Mouse (Mus musculus) forebrain, embryonic 10.5 days (tissue): ENCODE data around the gene Mpv17l2. TPM values are rescaled to one million over a fixed set of nuclear protein-coding genes. Genes with fewer than 3 reads are reported as not detected.

Experiments
- DNase-seq: peaks from one replicate; pipeline ENCODE4 v3.0.0-alpha.2; 2017; ENCODE audit warnings: low spot score; ENCODE audit errors: extremely low spot score
- H3K27ac ChIP-seq: fragments of 300-500 bp; sonication (generic); 2 replicates; pipeline ENCODE4 v1.5.1; 2016; ENCODE audit warnings: mild to moderate bottlenecking
- H3K27me3 ChIP-seq: fragments of 300-500 bp; sonication (generic); 2 replicates; pipeline ENCODE4 v1.6.1; 2016; ENCODE audit warnings: mild to moderate bottlenecking; ENCODE audit not compliant: poor library complexity, severe bottlenecking
- H3K36me3 ChIP-seq: fragments of 300-500 bp; sonication (generic); replicated peaks from 2 replicates; pipeline ENCODE4 v1.6.1; 2016; ENCODE audit warnings: mild to moderate bottlenecking, moderate library complexity
- H3K4me1 ChIP-seq: fragments of 300-500 bp; sonication (generic); 2 replicates; pipeline ENCODE4 v1.6.1; 2016
- H3K4me3 ChIP-seq: fragments of 300-500 bp; sonication (generic); 2 replicates; pipeline ENCODE4 v1.5.1; 2016; ENCODE audit warnings: mild to moderate bottlenecking, moderate library complexity
- H3K9me3 ChIP-seq: fragments of 300-500 bp; sonication (generic); 2 replicates; pipeline ENCODE4 v1.6.1; 2016; ENCODE audit warnings: mild to moderate bottlenecking, moderate library complexity
- WGBS: fragments of 180-500 bp; shearing (Covaris S2); methylation state at CpG from one replicate; pipeline ENCODE4 v1.1.7; 2016; 5-methylcytosine and 5-hydroxymethylcytosine counted together
- polyA plus RNA-seq: library from polyadenylated mRNA; unstranded; fragments of >200 nt; fragmentation: Nextera tagmentation; extraction: Ambion mirVana; gene quantifications from 2 replicates; pipeline ENCODE4 v1.2.1, GENCODE M21; 2016

Mpv17l2 gene
- polyA plus RNA-seq, 1 experiment from 2014 or later: 30.8 TPM

DNA sequence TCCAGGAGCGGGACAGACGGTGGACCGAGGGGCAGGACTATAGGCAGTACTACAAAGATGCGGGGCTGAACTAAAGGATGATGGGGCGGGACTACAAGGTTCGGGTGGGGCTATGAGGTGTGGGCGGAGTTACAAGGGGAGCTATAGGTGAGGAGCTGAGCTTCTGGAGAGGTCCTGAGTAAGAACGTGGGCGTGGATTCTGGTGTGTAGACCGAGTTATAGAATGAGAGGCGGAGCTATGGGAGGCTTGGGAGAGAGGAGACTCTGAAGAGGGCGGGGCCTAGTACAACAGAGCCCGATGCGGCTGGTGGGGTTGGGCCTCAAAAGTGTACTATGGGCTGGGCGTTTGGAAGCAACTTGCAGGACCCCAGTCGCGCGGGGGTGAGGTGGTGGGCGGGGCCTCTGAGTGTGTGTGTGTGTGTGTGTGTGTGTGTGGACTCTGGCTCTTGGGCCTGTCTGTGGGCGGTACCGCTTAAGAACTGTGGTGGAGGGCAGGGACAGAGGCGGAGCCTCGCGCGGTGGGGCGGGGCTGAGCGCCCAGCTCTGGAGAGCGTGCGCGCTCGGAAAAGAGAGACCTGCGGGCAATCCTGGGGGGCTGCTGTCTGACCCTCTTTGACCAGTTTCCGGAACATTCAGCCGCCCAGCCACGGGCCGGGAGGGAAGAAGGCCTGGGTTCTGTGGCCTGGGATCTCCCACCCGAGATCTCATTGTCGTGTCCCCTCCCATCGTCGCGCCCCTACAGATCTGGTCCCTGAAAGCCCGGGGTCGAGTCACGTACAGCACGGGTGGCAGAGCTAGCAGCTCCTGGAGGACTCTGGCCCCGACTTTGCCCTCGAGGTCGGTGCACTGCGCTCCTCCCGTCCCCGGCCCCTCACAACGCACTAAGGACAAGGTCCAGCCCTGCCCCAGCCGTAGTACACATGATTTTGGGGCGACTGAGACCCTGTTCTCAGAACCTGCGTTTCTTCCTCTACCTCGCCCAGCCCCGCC lies 36.6 kb upstream of the Mpv17l2 start:
- Histone ChIP-seq H3K36me3 (no peaks in the 10 kb centered on the region), H3K9me3 (no peaks in the 10 kb centered on the region), H3K27me3 (peaks cover 83% of the 10 kb centered on the region), H3K27ac (peak overlapping the region; percentile 88), H3K4me1 (peaks cover 70% of the 10 kb centered on the region), H3K4me3 (peak overlapping the region; percentile 70)
- WGBS: under 1% methylated on average over 56 of the region's 57 CpGs
- peak; percentile 93 for DNase-seq

DNA sequence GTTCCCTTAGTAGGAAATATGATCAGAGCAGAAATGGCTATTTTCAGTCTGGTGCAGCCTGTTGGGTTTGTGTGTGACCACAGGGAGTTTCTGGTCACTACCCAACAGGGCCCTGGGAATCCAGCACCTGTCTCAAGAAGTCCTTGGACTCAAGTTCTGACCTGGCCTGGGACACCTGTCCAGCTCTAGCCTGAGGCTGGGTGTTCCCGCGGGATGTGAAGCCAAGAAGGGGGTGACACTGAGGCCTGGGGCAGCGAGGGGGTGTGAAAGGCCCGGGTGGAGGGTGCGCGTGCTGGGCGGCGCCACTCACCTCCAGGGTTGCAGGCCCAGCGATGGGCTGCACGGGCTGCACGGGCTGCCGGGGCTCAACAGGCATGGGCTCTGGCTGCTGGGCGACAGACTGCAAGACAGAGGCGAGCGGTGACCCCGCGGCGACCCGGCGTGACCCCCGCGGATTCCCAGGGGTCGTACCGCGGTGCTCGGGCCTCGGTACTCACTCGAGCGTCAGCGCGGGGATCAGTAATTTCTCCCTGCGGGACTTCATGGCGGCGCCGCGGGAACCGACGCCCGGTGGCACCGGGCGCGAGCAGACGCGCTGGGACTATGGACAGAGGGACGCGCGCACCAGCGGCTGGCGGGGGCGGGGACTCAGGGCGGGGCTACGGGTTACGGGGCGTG lies 35.8 kb upstream of the Mpv17l2 start:
- Histone ChIP-seq H3K36me3 (no peaks in the 10 kb centered on the region), H3K4me3 (peak overlapping the region; percentile 70), H3K4me1 (peaks cover 76% of the 10 kb centered on the region), H3K27ac (peak overlapping the region; percentile 88), H3K9me3 (no peaks in the 10 kb centered on the region), H3K27me3 (peaks cover 75% of the 10 kb centered on the region)
- WGBS: 1% methylated on average over 54 of the region's 54 CpGs
- DNase-seq: no peak

DNA sequence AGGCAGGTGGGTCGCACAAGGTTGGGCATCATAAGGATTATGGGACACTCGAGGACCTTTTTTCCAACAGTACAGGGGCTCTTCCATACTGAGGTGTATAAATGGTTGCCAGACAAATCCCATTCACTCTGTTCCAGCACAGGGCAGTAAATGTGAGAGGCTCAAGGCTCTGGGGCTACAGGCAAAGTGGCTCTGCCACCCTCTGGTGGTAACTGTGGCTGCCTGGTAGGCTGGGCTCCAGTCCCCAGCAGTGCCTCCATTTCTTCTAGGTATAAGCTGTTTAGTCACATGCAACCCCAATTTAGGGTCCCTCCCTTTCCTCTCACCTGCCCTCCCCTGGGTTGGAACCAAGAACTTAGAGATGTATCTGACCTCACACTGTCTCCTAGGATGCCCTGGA lies 34.6 kb upstream of the Mpv17l2 start:
- no peaks in the 10 kb centered on the region for H3K9me3 ChIP-seq
- peaks cover 71% of the 10 kb centered on the region for H3K27me3 ChIP-seq
- H3K4me1 ChIP-seq: peaks cover 77% of the 10 kb centered on the region
- DNase-seq: no peak
- H3K36me3 ChIP-seq: no peaks in the 10 kb centered on the region
- 85% methylated on average over 2 of the region's 2 CpGs for WGBS
- H3K27ac ChIP-seq: no peak overlapping the region
- no peak overlapping the region for H3K4me3 ChIP-seq

DNA sequence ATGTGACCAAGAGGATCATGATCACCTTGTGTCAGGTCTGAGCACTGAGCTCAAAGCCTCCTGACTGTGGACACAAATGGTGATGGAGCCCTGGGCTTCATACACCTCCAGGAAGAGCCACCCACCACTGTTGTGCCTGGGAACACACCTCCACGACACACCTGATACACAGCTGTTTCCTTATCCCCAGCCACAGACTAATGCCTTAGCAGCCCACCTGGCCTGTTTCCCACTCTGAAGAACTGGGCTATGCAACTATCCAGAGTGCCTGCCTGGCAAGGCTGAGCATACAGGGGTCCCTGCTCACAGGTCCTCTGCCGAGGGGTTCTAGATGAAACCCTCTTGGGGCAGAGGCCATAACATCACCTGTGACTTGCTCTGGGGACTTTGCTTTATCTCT lies 33.5 kb upstream of the Mpv17l2 start:
- H3K4me3 ChIP-seq: 0 out of 2 replicates have a peak overlapping the region, but pooled peaks have one; percentile 14
- WGBS: 92% methylated on average over 2 of the region's 2 CpGs
- peaks cover 86% of the 10 kb centered on the region for H3K4me1 ChIP-seq

DNA sequence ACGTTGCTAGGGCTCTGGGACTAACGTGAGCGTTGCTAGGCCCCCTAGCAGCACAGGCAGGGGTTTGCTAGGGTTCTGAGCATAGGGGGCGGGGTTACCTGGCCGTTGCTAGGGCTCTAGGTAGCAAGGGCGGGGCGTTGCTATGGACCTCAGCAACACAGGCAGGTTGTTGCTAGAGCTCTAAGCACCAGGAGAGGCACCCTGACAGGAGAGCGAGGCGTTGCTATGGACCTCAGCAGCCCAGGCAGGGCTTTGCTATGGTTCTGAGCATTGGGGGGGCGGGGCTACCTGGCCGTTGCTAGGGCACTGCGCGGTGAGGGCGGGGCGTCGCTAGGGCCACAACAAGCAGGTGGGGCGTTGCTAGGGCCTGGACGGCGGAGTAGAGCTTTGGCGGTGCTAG lies 32.0 kb upstream of the Mpv17l2 start:
- Histone ChIP-seq H3K27ac (peak overlapping the region; percentile 92), H3K36me3 (peaks cover 23% of the 10 kb centered on the region), H3K4me3 (peak overlapping the region; percentile 66), H3K9me3 (no peaks in the 10 kb centered on the region), H3K27me3 (peaks cover 71% of the 10 kb centered on the region), H3K4me1 (peaks cover 92% of the 10 kb centered on the region)
- peak; percentile 87 for DNase-seq
- WGBS: under 1% methylated on average over 20 of the region's 20 CpGs

More for the DNA sequence above, 33.5 kb upstream of the Mpv17l2 start:
- H3K27me3 ChIP-seq: peaks cover 71% of the 10 kb centered on the region
- DNase-seq: no peak
- peaks cover 7% of the 10 kb centered on the region for H3K36me3 ChIP-seq
- peak overlapping the region; percentile 92; the same call in 1 of the 2 replicates for H3K27ac ChIP-seq
- no peaks in the 10 kb centered on the region for H3K9me3 ChIP-seq

DNA sequence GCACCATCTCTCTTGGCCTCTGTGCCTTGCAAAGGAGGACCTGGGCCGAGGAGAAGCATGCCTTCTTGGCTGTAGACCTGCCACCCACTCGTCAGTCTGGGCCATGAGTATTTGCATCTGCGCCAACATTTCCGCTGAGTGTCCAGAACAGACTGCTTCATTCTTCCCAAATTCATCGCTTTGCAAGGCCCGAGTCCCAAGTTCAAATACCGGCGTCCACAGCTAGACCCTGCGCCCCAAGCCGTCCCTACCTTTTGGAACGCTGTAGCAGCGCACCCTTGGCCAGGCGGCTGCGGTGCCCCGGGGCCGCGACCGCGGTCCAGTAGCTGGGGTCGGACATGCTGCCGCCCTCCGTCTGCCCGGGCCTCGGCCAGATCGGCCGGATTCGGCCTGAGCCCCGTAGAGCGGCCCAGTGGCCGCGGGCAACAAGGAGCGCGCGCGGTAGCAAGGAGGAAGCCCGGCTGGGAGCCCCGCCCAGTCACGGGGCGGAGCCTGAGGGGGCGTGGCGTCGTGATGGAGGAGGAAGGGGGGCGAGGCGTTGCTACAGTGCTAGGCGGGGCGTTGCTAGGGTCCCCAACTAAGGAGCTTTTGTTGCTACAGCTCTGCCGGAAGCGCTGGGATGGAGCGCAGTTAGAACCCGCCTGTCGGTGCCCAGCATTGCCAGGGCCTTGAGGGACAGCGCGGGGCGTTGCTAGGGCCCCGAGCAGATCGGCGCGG lies 31.4 kb upstream of the Mpv17l2 start:
- peaks cover 91% of the 10 kb centered on the region for H3K4me1 ChIP-seq
- DNase-seq: peak; percentile 97
- H3K4me3 ChIP-seq: peak overlapping the region; percentile 66
- H3K9me3 ChIP-seq: no peaks in the 10 kb centered on the region
- H3K27ac ChIP-seq: peak overlapping the region; percentile 92
- H3K27me3 ChIP-seq: peaks cover 74% of the 10 kb centered on the region
- 5% methylated on average over 58 of the region's 58 CpGs for WGBS
- peaks cover 28% of the 10 kb centered on the region for H3K36me3 ChIP-seq

DNA sequence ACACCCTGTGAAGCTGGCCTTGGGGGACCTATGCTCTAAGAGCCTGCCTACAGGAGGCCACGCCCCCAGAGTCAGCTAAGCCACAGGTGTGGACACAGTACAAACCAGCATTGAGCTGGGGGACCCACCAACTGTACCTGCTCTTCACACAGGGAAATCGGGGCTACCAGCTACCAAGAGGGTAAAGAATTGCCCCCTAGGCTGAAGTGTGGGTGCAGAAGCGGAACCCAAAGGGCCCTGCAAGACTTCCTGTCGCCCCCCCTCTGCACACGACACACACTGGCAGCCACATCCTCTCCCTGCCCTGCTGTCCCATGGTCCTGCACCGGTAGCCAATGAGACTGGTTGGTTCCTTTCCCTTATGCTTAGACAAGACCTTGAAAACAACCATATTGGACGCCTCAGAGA lies 30.6 kb upstream of the Mpv17l2 start:
- Histone ChIP-seq H3K4me1 (peaks cover 83% of the 10 kb centered on the region), H3K36me3 (peaks cover 37% of the 10 kb centered on the region), H3K4me3 (peak overlapping the region; percentile 66), H3K27me3 (peaks cover 79% of the 10 kb centered on the region), H3K27ac (peak overlapping the region; percentile 92; the same call in 1 of the 2 replicates), H3K9me3 (no peaks in the 10 kb centered on the region)
- DNase-seq: no peak
- 80% methylated on average over 7 of the region's 7 CpGs for WGBS

DNA sequence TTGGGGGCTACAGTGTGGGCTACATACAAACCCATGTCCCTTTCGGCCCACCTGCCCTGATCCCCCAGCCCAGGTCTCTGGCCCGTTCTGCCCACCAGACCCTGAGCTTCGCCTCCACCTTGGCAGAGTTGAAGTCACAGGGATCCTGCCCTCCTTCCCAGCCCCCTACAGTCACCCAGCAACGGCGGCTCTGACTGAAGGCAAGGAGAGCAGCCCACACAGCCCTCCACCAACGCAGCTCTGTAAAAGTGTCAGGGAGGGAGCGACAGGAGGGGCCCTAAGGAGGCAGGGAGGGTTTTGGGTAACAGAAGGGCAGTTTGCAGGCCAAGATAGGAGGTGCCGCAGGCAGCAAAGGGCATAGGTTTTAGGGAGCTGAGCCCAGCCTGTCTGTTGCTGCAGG lies 30.1 kb upstream of the Mpv17l2 start:
- Histone ChIP-seq H3K4me3 (peak overlapping the region; percentile 66), H3K27me3 (peaks cover 76% of the 10 kb centered on the region), H3K9me3 (no peaks in the 10 kb centered on the region), H3K4me1 (peaks cover 83% of the 10 kb centered on the region), H3K36me3 (peaks cover 41% of the 10 kb centered on the region), H3K27ac (peak overlapping the region; percentile 92; the same call in 1 of the 2 replicates)
- 77% methylated on average over 8 of the region's 8 CpGs for WGBS
- no peak for DNase-seq

DNA sequence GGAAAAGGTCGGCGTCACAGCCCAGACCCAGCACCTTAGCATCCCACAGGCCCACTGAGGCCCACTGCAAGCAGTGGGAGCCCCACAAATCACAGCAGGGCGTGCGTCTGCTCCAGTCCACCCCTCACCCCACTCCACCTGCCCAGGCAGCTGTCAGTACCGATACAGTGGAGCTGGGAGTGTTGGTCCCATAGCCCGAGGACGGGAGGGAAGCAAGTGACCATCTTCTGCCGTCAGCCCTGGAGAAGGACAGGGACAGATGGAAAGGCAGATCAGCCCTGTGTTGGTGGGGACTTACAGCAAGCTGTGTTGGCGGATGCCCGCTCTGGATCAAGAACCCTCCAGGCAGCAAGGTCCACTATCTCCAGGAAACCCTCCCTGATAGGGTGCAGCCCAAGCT lies 28.3 kb upstream of the Mpv17l2 start:
- no peaks in the 10 kb centered on the region for H3K9me3 ChIP-seq
- WGBS: 73% methylated on average over 10 of the region's 10 CpGs
- peak overlapping the region; percentile 48 for H3K27ac ChIP-seq
- H3K27me3 ChIP-seq: peaks cover 60% of the 10 kb centered on the region
- H3K4me1 ChIP-seq: peaks cover 72% of the 10 kb centered on the region
- H3K36me3 ChIP-seq: peaks cover 59% of the 10 kb centered on the region
- peak overlapping the region; percentile 36; the same call in 1 of the 2 replicates for H3K4me3 ChIP-seq
- DNase-seq: no peak

DNA sequence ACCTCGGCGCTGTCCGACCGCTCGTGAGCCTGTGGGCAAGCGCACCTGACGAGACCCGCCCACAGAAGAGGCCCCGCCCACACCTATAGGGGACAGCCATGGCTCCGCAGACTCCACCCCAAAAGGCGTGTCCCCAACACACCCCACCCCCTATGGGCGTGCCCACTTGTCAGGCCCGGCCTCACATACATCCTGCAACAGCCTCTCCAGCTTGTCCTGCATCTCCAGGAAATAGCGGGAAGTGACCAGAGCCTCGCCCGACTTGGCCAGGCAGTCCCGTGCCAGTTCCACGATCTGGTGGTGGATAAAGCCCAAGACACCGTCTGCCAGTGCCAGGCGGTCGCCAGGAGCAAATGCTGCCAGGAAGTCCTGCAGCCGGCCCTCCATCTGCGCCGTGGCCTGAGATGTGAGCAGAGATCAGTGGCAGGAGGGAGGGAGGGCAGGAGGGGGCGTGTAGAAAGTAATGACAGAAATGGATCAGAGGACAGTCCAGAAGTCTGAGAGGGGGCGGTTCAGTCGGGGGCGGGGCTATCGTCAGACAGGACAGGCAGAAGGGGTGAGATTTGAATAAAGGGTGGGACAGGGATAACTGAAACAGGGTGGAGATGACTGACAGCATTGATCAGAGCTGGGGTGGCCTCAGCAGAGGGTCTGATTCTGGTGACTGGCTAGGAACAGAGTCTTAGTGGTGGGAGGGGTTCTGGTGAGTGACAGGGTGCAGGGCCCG lies 27.4 kb upstream of the Mpv17l2 start:
- Histone ChIP-seq H3K36me3 (peaks cover 69% of the 10 kb centered on the region), H3K4me3 (peak overlapping the region; percentile 36), H3K27me3 (peaks cover 51% of the 10 kb centered on the region), H3K9me3 (no peaks in the 10 kb centered on the region), H3K4me1 (peaks cover 63% of the 10 kb centered on the region), H3K27ac (peak overlapping the region; percentile 49; the same call in 1 of the 2 replicates)
- 11% methylated on average over 30 of the region's 30 CpGs for WGBS
- DNase-seq: peak; percentile 75

DNA sequence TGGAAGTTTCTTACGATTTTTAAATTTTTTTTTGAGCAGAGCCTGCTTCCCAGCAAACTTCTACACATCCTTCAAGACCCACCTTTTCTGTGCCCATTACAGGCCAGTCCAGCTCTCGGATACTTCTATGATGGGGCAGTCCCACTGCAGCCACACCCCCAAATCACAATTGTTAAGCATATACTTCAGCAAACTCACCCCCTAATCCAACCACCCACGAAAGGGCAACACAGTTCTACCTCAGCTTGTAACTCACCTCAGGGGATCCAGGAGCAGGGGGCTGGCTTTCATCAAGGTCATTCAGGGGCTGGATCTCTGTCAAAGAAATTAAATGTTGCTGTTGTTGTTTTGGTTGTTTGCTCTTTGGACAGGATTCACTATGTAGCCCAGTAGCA lies 26.3 kb upstream of the Mpv17l2 start:
- H3K27ac ChIP-seq: no peak overlapping the region
- peaks cover 52% of the 10 kb centered on the region for H3K4me1 ChIP-seq
- no peaks in the 10 kb centered on the region for H3K9me3 ChIP-seq
- WGBS: 91% methylated on average over 3 of the region's 3 CpGs
- H3K4me3 ChIP-seq: no peak overlapping the region
- peaks cover 79% of the 10 kb centered on the region for H3K36me3 ChIP-seq
- DNase-seq: no peak
- peaks cover 50% of the 10 kb centered on the region for H3K27me3 ChIP-seq
